Mouse (Mus musculus) forebrain, embryonic 11.5 days (tissue): ENCODE measurements around the gene Snx11. TPM values are rescaled to one million over a fixed set of nuclear protein-coding genes. Genes with fewer than 3 reads are reported as not detected.

ENCODE experiments used
- ATAC-seq: fragments of 200-750 bp; cut with Nextera tagmentation; replicated peaks from 2 replicates; pipeline ENCODE4 v1.8.0; 2017; ENCODE audit warnings: moderate TSS enrichment; ENCODE audit not compliant: low FRiP score
- DNase-seq: peaks from one replicate; pipeline ENCODE4 v3.0.0-alpha.2; 2017; ENCODE audit warnings: low spot score
- H3K27ac ChIP-seq: fragments of 300-500 bp; sonication (generic); 2 replicates; pipeline ENCODE4 v1.5.1; 2014; ENCODE audit warnings: low read depth, low read length
- H3K27me3 ChIP-seq: fragments of 300-500 bp; sonication (generic); 2 replicates; pipeline ENCODE4 v1.6.1; 2014; ENCODE audit warnings: mild to moderate bottlenecking, low read length, mixed read lengths; ENCODE audit not compliant: control insufficient read depth, insufficient read depth
- H3K36me3 ChIP-seq: fragments of 300-500 bp; sonication (generic); 2 replicates; pipeline ENCODE4 v1.6.1; 2014; ENCODE audit warnings: mild to moderate bottlenecking, low read length, moderate library complexity, mixed read lengths; ENCODE audit not compliant: control insufficient read depth, insufficient read depth
- H3K4me1 ChIP-seq: fragments of 300-500 bp; sonication (generic); replicated peaks from 2 replicates; pipeline ENCODE4 v1.6.1; 2014; ENCODE audit warnings: low read length, mixed read lengths; ENCODE audit not compliant: control insufficient read depth, insufficient read depth
- H3K4me2 ChIP-seq: fragments of 300-500 bp; sonication (generic); 2 replicates; pipeline ENCODE4 v1.6.1; 2014; ENCODE audit warnings: low read depth, mild to moderate bottlenecking, low read length, moderate library complexity, mixed read lengths; ENCODE audit not compliant: severe bottlenecking
- H3K4me3 ChIP-seq: fragments of 300-500 bp; sonication (generic); 2 replicates; pipeline ENCODE4 v1.5.1; 2014; ENCODE audit warnings: low read depth, low read length
- H3K9ac ChIP-seq: fragments of 300-500 bp; sonication (generic); 2 replicates; pipeline ENCODE4 v1.6.1; 2014; ENCODE audit warnings: low read length
- H3K9me3 ChIP-seq: fragments of 300-500 bp; sonication (generic); 2 replicates; pipeline ENCODE4 v1.6.1; 2016; ENCODE audit warnings: low read length, mixed read lengths; ENCODE audit not compliant: control insufficient read depth
- WGBS: fragments of 180-500 bp; shearing (Covaris S2); extraction: QIAGEN DNeasy Blood & Tissue Kit; methylation state at CpG from one replicate; pipeline ENCODE4 v1.1.7; 2014; 5-methylcytosine and 5-hydroxymethylcytosine counted together
- polyA plus RNA-seq: library from polyadenylated mRNA; unstranded; fragments of >200 nt; fragmentation: Nextera tagmentation; extraction: Ambion mirVana; gene quantifications from 2 replicates; pipeline ENCODE4 v1.2.1, GENCODE M21; 2014

The Snx11 gene
- polyA plus RNA-seq, 1 experiment from 2014 or later: 26.9 TPM

DNA sequence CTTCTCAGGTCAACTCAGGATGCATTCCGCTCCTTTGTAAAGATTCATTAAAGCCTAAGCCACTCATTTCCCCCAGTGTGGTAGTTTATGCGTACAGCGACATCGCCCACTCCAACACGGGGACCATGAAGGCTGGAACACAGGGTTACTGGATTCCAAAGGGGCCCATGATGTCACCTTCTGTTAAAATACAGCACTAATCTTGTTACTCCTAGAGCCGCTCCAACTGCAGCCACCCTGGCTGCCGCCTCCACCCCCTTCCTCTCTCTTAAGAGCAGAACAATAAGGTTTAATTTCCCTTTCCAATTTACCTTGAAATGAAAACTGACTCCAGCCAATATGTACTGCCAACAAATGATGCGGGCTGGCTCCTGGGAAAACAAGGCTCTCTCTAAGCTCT, 2.3 kb downstream of the Snx11 start:
- Histone ChIP-seq H3K27ac (no peak overlapping the region), H3K4me3 (no peak overlapping the region), H3K27me3 (no peaks in the 10 kb centered on the region), H3K4me2 (no peak overlapping the region), H3K9ac (no peak overlapping the region), H3K9me3 (no peaks in the 10 kb centered on the region), H3K36me3 (peaks cover 3% of the 10 kb centered on the region; the same call in 1 of the 2 replicates), H3K4me1 (peaks cover 4% of the 10 kb centered on the region; the same call in 1 of the 2 replicates)
- no peak for DNase-seq
- 88% methylated on average over 8 of the region's 8 CpGs for WGBS
- no peak for ATAC-seq

DNA sequence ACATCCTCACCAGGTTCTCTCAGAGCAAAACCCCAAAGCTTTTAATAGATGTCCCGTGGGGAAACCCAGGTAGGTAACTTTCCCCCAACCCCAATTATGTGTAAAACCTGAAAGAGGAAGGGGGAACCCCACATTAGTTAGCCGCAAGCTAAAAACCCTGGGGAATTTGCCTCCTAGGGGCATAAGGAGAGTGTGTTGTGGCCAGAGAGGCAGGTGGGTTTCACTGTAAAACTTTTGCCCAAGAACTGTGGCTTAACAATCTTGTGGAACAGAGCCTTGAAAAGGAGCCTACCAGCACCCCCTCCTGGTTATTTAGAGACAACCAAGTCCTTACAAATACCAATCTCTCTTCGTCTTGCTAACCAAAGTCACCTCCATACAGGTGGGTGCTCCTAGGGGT, 2.8 kb downstream of the Snx11 start:
- ATAC-seq (no peak), DNase-seq (no peak)
- no peaks in the 10 kb centered on the region for H3K27me3 ChIP-seq
- H3K27ac ChIP-seq: no peak overlapping the region
- H3K4me3 ChIP-seq: no peak overlapping the region
- peaks cover 5% of the 10 kb centered on the region; the same call in 1 of the 2 replicates for H3K36me3 ChIP-seq
- H3K4me1 ChIP-seq: peaks cover 4% of the 10 kb centered on the region; the same call in 1 of the 2 replicates
- no peaks in the 10 kb centered on the region for H3K9me3 ChIP-seq
- 79% methylated on average over 3 of the region's 3 CpGs for WGBS
- H3K9ac ChIP-seq: no peak overlapping the region
- no peak overlapping the region for H3K4me2 ChIP-seq

DNA sequence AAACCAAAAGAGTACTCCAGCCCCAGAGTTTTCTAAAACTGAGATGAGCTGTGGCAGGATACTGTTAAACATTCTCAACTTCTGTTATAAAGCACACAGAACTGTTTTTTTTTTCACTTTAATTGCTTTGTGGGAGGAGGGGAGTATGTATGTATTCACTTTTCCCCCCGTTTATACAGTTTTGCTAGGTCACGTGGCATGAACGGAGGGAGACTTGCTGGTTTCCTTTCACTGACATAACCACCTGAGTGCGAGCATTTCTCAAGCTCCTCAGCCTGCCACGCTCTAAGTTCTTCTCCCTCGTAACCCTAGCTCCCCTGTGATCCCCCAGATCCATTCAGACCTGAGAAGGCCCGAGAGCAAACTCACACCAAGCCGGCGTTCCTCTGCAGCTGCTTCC, 4.9 kb downstream of the Snx11 start:
- Histone ChIP-seq H3K36me3 (peaks cover 5% of the 10 kb centered on the region; the same call in 1 of the 2 replicates), H3K9ac (no peak overlapping the region), H3K4me1 (peaks cover 11% of the 10 kb centered on the region; the same call in 1 of the 2 replicates), H3K9me3 (no peaks in the 10 kb centered on the region), H3K27me3 (no peaks in the 10 kb centered on the region), H3K4me2 (no peak overlapping the region), H3K27ac (no peak overlapping the region), H3K4me3 (no peak overlapping the region)
- no peak for ATAC-seq
- DNase-seq: no peak
- WGBS: 92% methylated on average over 9 of the region's 9 CpGs

DNA sequence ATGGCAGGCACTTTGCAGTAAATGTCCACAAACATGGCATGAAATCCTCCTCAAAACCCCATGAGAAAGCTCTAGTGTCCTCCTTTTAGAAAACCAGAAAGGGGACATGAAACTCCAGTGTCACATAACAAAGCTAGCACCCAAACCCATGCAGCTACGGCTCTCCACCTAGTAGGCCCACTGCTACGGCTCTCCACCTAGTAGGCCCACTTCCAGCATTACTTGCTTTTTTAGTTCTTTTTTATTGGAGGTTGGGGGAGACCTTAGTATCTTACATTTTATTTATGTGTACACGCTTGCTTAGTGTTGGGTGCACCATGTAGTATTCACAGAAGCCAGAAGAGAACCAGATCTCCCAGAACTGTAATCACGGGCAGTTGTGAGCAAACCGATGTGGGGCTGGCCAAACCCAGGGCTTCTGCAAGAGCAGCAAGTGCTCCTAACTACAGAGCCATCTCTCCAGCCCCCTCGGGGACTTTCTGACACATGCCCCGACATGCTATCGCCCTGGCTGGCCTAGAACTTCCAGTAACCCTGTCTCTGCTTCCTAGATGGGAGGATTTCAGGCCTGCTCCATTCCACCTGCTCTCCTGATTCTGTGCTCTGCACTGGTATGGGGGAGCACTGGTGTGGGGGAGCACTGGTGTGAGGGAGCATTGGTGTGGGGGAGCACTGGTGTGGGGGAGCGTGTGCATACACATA, 5.9 kb downstream of the Snx11 start:
- Histone ChIP-seq H3K4me1 (peaks cover 19% of the 10 kb centered on the region; the same call in 1 of the 2 replicates), H3K4me3 (no peak overlapping the region), H3K9me3 (no peaks in the 10 kb centered on the region), H3K9ac (no peak overlapping the region), H3K27me3 (no peaks in the 10 kb centered on the region), H3K4me2 (no peak overlapping the region), H3K36me3 (peaks cover 5% of the 10 kb centered on the region; the same call in 1 of the 2 replicates), H3K27ac (no peak overlapping the region)
- ATAC-seq (no peak), DNase-seq (no peak)
- WGBS: 96% methylated on average over 9 of the region's 9 CpGs

GRCm38 (mm10) chr11:96768240-96768639, 9.1 kb downstream of the Snx11 start:
- WGBS: 65% methylated on average over 9 of the region's 9 CpGs
- Histone ChIP-seq H3K4me1 (peaks cover 23% of the 10 kb centered on the region; the same call in 1 of the 2 replicates), H3K9me3 (no peaks in the 10 kb centered on the region), H3K4me2 (no peak overlapping the region), H3K36me3 (peaks cover 5% of the 10 kb centered on the region; the same call in 1 of the 2 replicates), H3K27ac (peak overlapping the region; percentile 81), H3K4me3 (no peak overlapping the region), H3K27me3 (no peaks in the 10 kb centered on the region), H3K9ac (peak overlapping the region; percentile 16)
- no peak for DNase-seq
- no peak for ATAC-seq

GRCm38 (mm10) chr11:96767096-96767495, 10.3 kb downstream of the Snx11 start:
- no peaks in the 10 kb centered on the region for H3K9me3 ChIP-seq
- no peak overlapping the region for H3K4me3 ChIP-seq
- peak overlapping the region; percentile 81 for H3K27ac ChIP-seq
- peak; percentile 85 for ATAC-seq
- no peak for DNase-seq
- H3K9ac ChIP-seq: no peak overlapping the region; the same call in 1 of the 2 replicates
- H3K27me3 ChIP-seq: no peaks in the 10 kb centered on the region
- no peak overlapping the region for H3K4me2 ChIP-seq
- 26% methylated on average over 7 of the region's 7 CpGs for WGBS
- H3K36me3 ChIP-seq: peaks cover 5% of the 10 kb centered on the region; the same call in 1 of the 2 replicates
- peaks cover 23% of the 10 kb centered on the region; the same call in 1 of the 2 replicates for H3K4me1 ChIP-seq

DNA sequence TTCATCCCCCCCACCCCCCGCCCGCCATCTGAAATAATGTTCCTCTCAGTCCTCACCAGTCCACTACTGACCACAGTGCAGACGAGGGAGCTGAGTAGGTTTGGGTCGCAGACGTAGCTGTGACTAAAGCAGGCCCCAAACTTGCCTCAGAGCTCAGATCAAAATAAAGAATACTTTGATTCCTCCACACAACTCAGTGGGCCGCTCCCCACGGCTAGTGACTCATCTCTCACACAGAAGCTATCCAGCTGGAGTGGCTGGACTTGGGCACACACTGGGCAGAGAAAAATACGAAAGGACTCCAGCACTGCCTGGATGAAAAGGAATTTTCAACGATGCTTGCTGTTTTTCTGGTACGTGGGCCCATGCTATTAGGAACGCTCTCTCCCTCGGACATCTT, 10.8 kb downstream of the Snx11 start:
- no peak overlapping the region for H3K4me2 ChIP-seq
- H3K9ac ChIP-seq: no peak overlapping the region
- DNase-seq (no peak), ATAC-seq (no peak)
- H3K27me3 ChIP-seq: no peaks in the 10 kb centered on the region
- H3K4me3 ChIP-seq: no peak overlapping the region
- H3K9me3 ChIP-seq: no peaks in the 10 kb centered on the region
- peaks cover 5% of the 10 kb centered on the region; the same call in 1 of the 2 replicates for H3K36me3 ChIP-seq
- 78% methylated on average over 12 of the region's 12 CpGs for WGBS
- peaks cover 23% of the 10 kb centered on the region; the same call in 1 of the 2 replicates for H3K4me1 ChIP-seq
- peak overlapping the region; percentile 81 for H3K27ac ChIP-seq

DNA sequence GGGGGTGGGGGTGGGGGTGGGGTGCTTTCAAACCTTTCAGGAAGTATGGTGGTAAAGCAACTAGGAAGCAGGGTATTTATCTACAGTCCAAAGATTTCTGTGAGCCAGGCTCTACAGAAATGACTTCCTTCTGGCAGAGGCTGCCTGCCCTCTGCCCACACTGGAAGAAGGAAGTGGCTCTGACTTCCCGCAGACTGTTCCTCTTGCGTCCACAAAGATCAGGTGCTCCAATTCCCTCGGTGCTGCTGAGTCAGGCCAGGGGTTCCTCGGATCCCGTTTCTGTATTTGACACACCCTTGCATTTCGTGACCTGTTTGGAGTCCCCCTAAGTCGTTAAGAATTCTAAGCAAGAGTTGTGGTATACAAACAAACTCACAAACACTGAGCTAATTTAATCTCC, 11.7 kb downstream of the Snx11 start:
- no peak overlapping the region for H3K9ac ChIP-seq
- H3K36me3 ChIP-seq: peaks cover 5% of the 10 kb centered on the region; the same call in 1 of the 2 replicates
- no peaks in the 10 kb centered on the region for H3K27me3 ChIP-seq
- WGBS: 82% methylated on average over 7 of the region's 7 CpGs
- H3K4me1 ChIP-seq: peaks cover 23% of the 10 kb centered on the region; the same call in 1 of the 2 replicates
- H3K9me3 ChIP-seq: no peaks in the 10 kb centered on the region
- H3K4me3 ChIP-seq: no peak overlapping the region
- H3K27ac ChIP-seq: 0 out of 2 replicates have a peak overlapping the region, but pooled peaks have one; percentile 12
- DNase-seq: no peak
- no peak for ATAC-seq
- H3K4me2 ChIP-seq: no peak overlapping the region
